13 mouse cellular contexts compared by ENCODE assay signal in the genomic region with DNA sequence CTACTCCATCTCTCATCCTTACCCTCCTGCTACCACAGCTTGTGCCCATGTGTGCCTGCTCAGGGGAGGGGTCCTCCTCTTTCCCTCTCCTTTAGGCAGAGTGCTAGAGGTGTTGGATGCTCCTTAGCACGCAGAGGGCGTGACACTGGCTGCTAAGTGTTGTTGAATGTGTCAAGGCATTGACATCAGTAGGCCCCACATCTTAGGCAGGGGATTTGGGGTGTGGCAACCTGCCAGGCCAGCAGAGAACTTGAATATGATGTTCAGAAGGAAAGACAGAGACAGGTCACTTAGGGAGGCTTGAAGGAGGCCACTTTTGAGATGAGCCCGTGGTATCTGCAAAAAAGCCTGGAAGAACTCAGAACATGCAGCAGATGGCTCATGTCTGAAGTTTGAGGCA.
"Had no signal": no experiment of that assay in that cellular context is flagged by ENCODE, and none has a peak within 500 bp of the region (broad histone marks: within the 10 kb centered on the region; RNA-seq: fewer than 3 reads in every experiment).

No protein-coding gene starts in this region.

- H3K9me3 ChIP-seq: limb, embryonic 13.5 days; liver, embryonic 15.5 days; midbrain, embryonic 13.5 days; neural tube, embryonic 15.5 days had no signal

- H3K27me3 ChIP-seq: limb, embryonic 13.5 days; midbrain, embryonic 13.5 days; neural tube, embryonic 15.5 days had no signal

- H3K4me3 ChIP-seq: layer of hippocampus, adult 2 months; limb, embryonic 13.5 days; liver, embryonic 15.5 days; midbrain, embryonic 13.5 days; neural tube, embryonic 15.5 days had no signal

- ATAC-seq: midbrain, embryonic 13.5 days had no signal

- DNase-seq: kidney, postnatal 10 days; kidney, postnatal 4 days; lung, embryonic 14.5 days; lung, postnatal 10 days; right cerebral cortex, adult 18-20 months; right cerebral cortex, postnatal 25 days; thymus, adult 2 months; thymus, postnatal 25 days had no signal

- H3K36me3 ChIP-seq: limb, embryonic 13.5 days; midbrain, embryonic 13.5 days; neural tube, embryonic 15.5 days had no signal
